Mouse (Mus musculus): ENCODE results near the gene Gpr37l1. TPM values are rescaled to one million over a fixed set of nuclear protein-coding genes. Genes with fewer than 3 reads are reported as not detected.

Gpr37l1 gene
- total and polyA plus RNA-seq, 3 experiments = not detected

DNA sequence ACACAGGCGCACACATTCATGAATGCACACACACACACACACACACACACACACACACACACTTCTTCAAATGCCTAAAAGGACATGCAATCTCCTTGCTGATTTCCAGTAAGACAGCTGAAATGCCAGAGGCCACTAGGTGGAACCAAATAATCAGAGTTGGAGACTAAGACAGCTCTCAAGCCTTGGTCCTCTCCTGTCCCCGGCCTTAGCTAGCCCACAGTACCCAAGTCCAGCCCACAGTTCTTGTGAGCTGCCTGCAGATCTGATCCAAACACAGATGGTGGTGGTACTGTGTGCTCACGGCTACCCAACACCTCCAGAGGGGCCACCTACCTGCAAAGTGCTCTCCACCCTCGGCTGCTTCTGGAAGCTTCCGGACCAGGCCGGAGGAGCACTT, 4.5 kb upstream of the Gpr37l1 start (continued):
- TF ChIP-seq RAD21 (IDR thresholded peaks at IDR 0.05; ENCODE audit: low read depth, low read length) = peak; percentile 97
- 0 out of 2 replicates have a peak, but pooled peaks have one; percentile 28 for TF ChIP-seq TBP (conservative IDR thresholded peaks at IDR 0.05; ENCODE audit: low read depth, low read length)
- TF ChIP-seq NRF1 (IDR thresholded peaks at IDR 0.05; ENCODE audit: low read depth, low read length) = no peak
- no peak for TF ChIP-seq ZMIZ1 (IDR thresholded peaks at IDR 0.05; ENCODE audit: low read depth, low read length)
- TF ChIP-seq KAT2A (IDR thresholded peaks at IDR 0.05; ENCODE audit: insufficient replicate concordance, low read length) = no peak
- no peak for TF ChIP-seq MEF2A (IDR thresholded peaks at IDR 0.05; ENCODE audit: borderline replicate concordance, low read depth, low read length)

GRCm38 (mm10) chr1:135171202-135171601, 3.7 kb upstream of the Gpr37l1 start:
- H3K36me3 ChIP-seq (replicated peaks in 1 of 2; ENCODE audit: control insufficient read depth in 1 of 2, insufficient read depth in 1 of 2, low read length in 1 of 2) = no peaks in the 10 kb centered on the region
- no peaks in the 10 kb centered on the region for H3K9me3 ChIP-seq (replicated peaks; ENCODE audit: low read length)
- dilution Hi-C loops (cut with MboI; ENCODE audit: extremely low pct_ligation_motif_present, extremely low pct_unique_long_range_greater_than_20kb, low sequenced_read_pairs) = no loop called here
- no peaks in the 10 kb centered on the region for H3K27me3 ChIP-seq (replicated peaks)
- DNase-seq (ENCODE audit: extremely low read depth) = no peak
- H3K79me2 ChIP-seq (replicated peaks; ENCODE audit: control insufficient read depth, extremely low read depth, insufficient read depth, poor library complexity, severe bottlenecking) = no peaks in the 10 kb centered on the region
- H3K9ac ChIP-seq (ENCODE audit: insufficient read depth, low read depth) = no peak overlapping the region
- in situ Hi-C loops (cut with MboI; ENCODE audit: low pct_ligation_motif_present, low pct_unique_long_range_greater_than_20kb, low sequenced_read_pairs) = loop anchor here (5.0 to 25.0 kb wide), 3 partner anchors 86 to 491 kb away; partner anchors contain the start of gene Elf3
- TF ChIP-seq CHD2 (IDR thresholded peaks at IDR 0.05; ENCODE audit: low read length) (no peak), CTCF (conservative IDR thresholded peaks at IDR 0.05 in 1 of 2, IDR thresholded peaks at IDR 0.05 in 1 of 2; ENCODE audit: low read depth in 2 of 2, low read length in 2 of 2) (peak in 1 of 2 experiments; percentile 44; a peak in 2 of 4 replicates), UBTF (IDR thresholded peaks at IDR 0.05; ENCODE audit: low read depth, low read length) (no peak), E2F4 (IDR thresholded peaks at IDR 0.05; ENCODE audit: insufficient replicate concordance, low read depth, low read length) (no peak), BHLHE40 (IDR thresholded peaks at IDR 0.05; ENCODE audit: low read depth, low read length) (no peak)
- no peak overlapping the region for H3K4me3 ChIP-seq (replicated peaks in 1 of 3; ENCODE audit: low read depth in 2 of 3, low read length in 2 of 3, poor library complexity in 1 of 3)
- H3K27ac ChIP-seq (ENCODE audit: insufficient read depth, low read depth) = no peak overlapping the region
- H3K4me2 ChIP-seq (ENCODE audit: insufficient read depth, low read depth, poor library complexity, severe bottlenecking) = no peak overlapping the region
- peaks cover 8 to 30% of the 10 kb centered on the region in 2 experiments for H3K4me1 ChIP-seq (ENCODE audit: control insufficient read depth in 1 of 2, insufficient read depth in 2 of 2)

DNA sequence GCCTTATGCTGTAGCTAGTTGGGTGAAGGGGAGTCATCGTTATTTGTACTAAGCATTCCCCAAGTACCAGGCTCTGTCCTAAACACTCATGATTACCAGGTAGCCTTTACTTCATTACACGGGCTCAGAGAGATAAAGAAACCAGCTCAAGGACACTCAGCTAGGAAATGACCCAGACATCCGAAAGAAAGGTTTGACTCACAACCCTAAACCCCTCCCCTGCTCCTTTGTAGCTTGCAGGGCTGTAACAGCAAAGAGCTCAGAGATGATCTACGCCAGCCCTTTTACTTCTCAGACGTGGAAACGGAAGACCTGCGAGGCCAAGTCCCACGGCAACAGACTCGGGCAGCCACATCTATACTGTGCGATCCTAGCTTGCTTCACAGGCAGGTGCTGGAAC, 2.8 kb upstream of the Gpr37l1 start:
- H3K9ac ChIP-seq (ENCODE audit: insufficient read depth, low read depth) = no peak overlapping the region
- H3K4me2 ChIP-seq (ENCODE audit: insufficient read depth, low read depth, poor library complexity, severe bottlenecking) = peak overlapping the region; percentile 9
- peaks cover 8 to 23% of the 10 kb centered on the region in 2 experiments for H3K4me1 ChIP-seq (ENCODE audit: control insufficient read depth in 1 of 2, insufficient read depth in 2 of 2)
- H3K79me2 ChIP-seq (replicated peaks; ENCODE audit: control insufficient read depth, extremely low read depth, insufficient read depth, poor library complexity, severe bottlenecking) = no peaks in the 10 kb centered on the region
- no peaks in the 10 kb centered on the region for H3K27me3 ChIP-seq (replicated peaks)
- no peaks in the 10 kb centered on the region for H3K9me3 ChIP-seq (replicated peaks; ENCODE audit: low read length)
- H3K36me3 ChIP-seq (replicated peaks in 1 of 2; ENCODE audit: control insufficient read depth in 1 of 2, insufficient read depth in 1 of 2, low read length in 1 of 2) = no peaks in the 10 kb centered on the region
- in situ Hi-C loops (cut with MboI; ENCODE audit: low pct_ligation_motif_present, low pct_unique_long_range_greater_than_20kb, low sequenced_read_pairs) (loop anchor here (5.0 to 25.0 kb wide), 3 partner anchors 87 to 492 kb away; partner anchors contain the start of gene Elf3), dilution Hi-C loops (cut with MboI; ENCODE audit: extremely low pct_ligation_motif_present, extremely low pct_unique_long_range_greater_than_20kb, low sequenced_read_pairs) (no loop called here)
- TF ChIP-seq CHD2 (IDR thresholded peaks at IDR 0.05; ENCODE audit: low read length) = no peak
- TF ChIP-seq JUN (IDR thresholded peaks at IDR 0.05; ENCODE audit: insufficient read depth, low read depth, low read length) = no peak; the same call in 1 of the 2 replicates
- TF ChIP-seq JUND (conservative IDR thresholded peaks at IDR 0.05; ENCODE audit: low read depth, low read length) = peak; percentile 63
- TF ChIP-seq ELF1 (IDR thresholded peaks at IDR 0.05; ENCODE audit: low read depth, low read length) = no peak
- peak; percentile 90 for TF ChIP-seq IRF4 (IDR thresholded peaks at IDR 0.05; ENCODE audit: low read depth, low read length)
- TF ChIP-seq ZMIZ1 (IDR thresholded peaks at IDR 0.05; ENCODE audit: low read depth, low read length) = no peak
- TF ChIP-seq CTCF (conservative IDR thresholded peaks at IDR 0.05 in 1 of 2, IDR thresholded peaks at IDR 0.05 in 1 of 2; ENCODE audit: low read depth in 2 of 2, low read length in 2 of 2) = no peak
- TF ChIP-seq EP300 (IDR thresholded peaks at IDR 0.05; ENCODE audit: low read length) = peak; percentile 66
- TF ChIP-seq MEF2A (IDR thresholded peaks at IDR 0.05; ENCODE audit: borderline replicate concordance, low read depth, low read length) = peak; percentile 48; the same call in 1 of the 2 replicates
- H3K27ac ChIP-seq (ENCODE audit: insufficient read depth, low read depth) = no peak overlapping the region
- no peak for DNase-seq (ENCODE audit: extremely low read depth)
- no peak overlapping the region for H3K4me3 ChIP-seq (replicated peaks in 1 of 3; ENCODE audit: low read depth in 2 of 3, low read length in 2 of 3, poor library complexity in 1 of 3)

All from CH12.LX (cell line).